Mouse (Mus musculus) granulocyte monocyte progenitor cell, adult 5-6 weeks (primary cell): Measurements from ENCODE around the gene Itgbl1. TPM values are rescaled to one million over a fixed set of nuclear protein-coding genes. Genes with fewer than 3 reads are reported as not detected.

ENCODE experiments used
- ATAC-seq: replicated peaks from 2 replicates; pipeline ENCODE4 v1.8.0; 2016; ENCODE audit warnings: mild to moderate bottlenecking, moderate TSS enrichment, inconsistent platforms; ENCODE audit not compliant: poor library complexity, severe bottlenecking
- total RNA-seq, 2 experiments: library from RNA; stranded (forward) in 1 of 2; stranded (reverse) in 1 of 2; fragments of 200-712, 200-1000 nt in 1 of 2; fragments of >200 nt in 1 of 2; fragmentation: Nextera tagmentation in 1 of 2; gene quantifications; 2 replicates each; pipeline ENCODE4 v1.2.3; 2014 to 2017

Itgbl1 gene
- total RNA-seq, 2 experiments from 2014 or later: not detected

GRCm38 (mm10) chr14:123966531-123966930 is 306.8 kb downstream of the Itgbl1 start:
- ATAC-seq: no peak

- ATAC-seq: no peak
These were observed 308.2 kb downstream of the Itgbl1 start for GRCm38 (mm10) chr14:123967996-123968395.

- no peak for ATAC-seq
These were observed 330.9 kb downstream of the Itgbl1 start for GRCm38 (mm10) chr14:123990591-123991195.

Other genes starting within 250 kb of the Itgbl1 start
- gene Nalcn, start 32.8 kb upstream of the Itgbl1 start, total RNA-seq (2014; fragmentation: Nextera tagmentation): not detected in 2 replicates
- gene Nalcn, start 32.8 kb upstream of the Itgbl1 start, total RNA-seq (2017): not detected in 2 replicates